Mouse (Mus musculus): ENCODE results near the gene Gpc3. TPM values are rescaled to one million over a fixed set of nuclear protein-coding genes. Genes with fewer than 3 reads are reported as not detected.

Gpc3 gene
- total RNA-seq, 1 experiment, result 61.9 TPM

- in situ Hi-C loops (cut with MboI; ENCODE audit: low sequenced_read_pairs in 2 of 2, unreplicated experiment in 2 of 2), result no loop called here
Observed at GRCm38 (mm10) chrX:52375129-52375528, 238.6 kb downstream of the Gpc3 start.

GRCm38 (mm10) chrX:52374209-52374608 is 239.5 kb downstream of the Gpc3 start:
- Histone ChIP-seq H3K36me3 (ENCODE audit: control insufficient read depth, insufficient read depth, low read length, poor library complexity, severe bottlenecking) (no peaks in the 10 kb centered on the region), H3K4me1 (ENCODE audit: control insufficient read depth in 2 of 2, insufficient read depth in 2 of 2, low read length in 2 of 2, poor library complexity in 1 of 2) (peaks cover 0 to 4% of the 10 kb centered on the region in 2 experiments; a peak in 2 of 4 replicates), H3K27ac (ENCODE audit: insufficient read depth, low read depth, low read length, poor library complexity, severe bottlenecking) (no peak overlapping the region), H3K9me3 (ENCODE audit: control insufficient read depth, insufficient read depth, low read depth, low read length) (no peaks in the 10 kb centered on the region), H3K9ac (ENCODE audit: insufficient read depth, low read depth, low read length, poor library complexity, severe bottlenecking) (peak overlapping the region; percentile 52; the same call in 1 of the 2 replicates), H3K4me3 (ENCODE audit: insufficient read depth in 1 of 2, low read depth in 1 of 2, low read length in 2 of 2, poor library complexity in 1 of 2, severe bottlenecking in 1 of 2) (no peak overlapping the region; a peak in 1 of 4 replicates)
- in situ Hi-C loops (cut with MboI; ENCODE audit: low sequenced_read_pairs in 2 of 2, unreplicated experiment in 2 of 2), result no loop called here
- no peak for TF ChIP-seq MAFK (IDR thresholded peaks at IDR 0.05; ENCODE audit: insufficient read depth, low read depth, low read length)
- no peak for TF ChIP-seq ZC3H11A (IDR thresholded peaks at IDR 0.05; ENCODE audit: borderline replicate concordance, low read depth, low read length)
- no peak for DNase-seq (ENCODE audit: low read depth, low spot score)

More at GRCm38 (mm10) chrX:52375129-52375528, 238.6 kb downstream of the Gpc3 start:
- H3K27ac ChIP-seq (ENCODE audit: insufficient read depth, low read depth, low read length, poor library complexity, severe bottlenecking), result no peak overlapping the region
- no peaks in the 10 kb centered on the region for H3K9me3 ChIP-seq (ENCODE audit: control insufficient read depth, insufficient read depth, low read depth, low read length)
- H3K4me3 ChIP-seq (ENCODE audit: insufficient read depth in 1 of 2, low read depth in 1 of 2, low read length in 2 of 2, poor library complexity in 1 of 2, severe bottlenecking in 1 of 2), result no peak overlapping the region
- no peaks in the 10 kb centered on the region for H3K36me3 ChIP-seq (ENCODE audit: control insufficient read depth, insufficient read depth, low read length, poor library complexity, severe bottlenecking)
- no peak for DNase-seq (ENCODE audit: low read depth, low spot score)
- H3K9ac ChIP-seq (ENCODE audit: insufficient read depth, low read depth, low read length, poor library complexity, severe bottlenecking), result no peak overlapping the region
- TF ChIP-seq HCFC1 (IDR thresholded peaks at IDR 0.05; ENCODE audit: borderline replicate concordance, insufficient read depth, low read length), result no peak
- no peak for TF ChIP-seq ZNF384 (IDR thresholded peaks at IDR 0.05; ENCODE audit: low read depth, low read length)
- TF ChIP-seq CHD2 (IDR thresholded peaks at IDR 0.05; ENCODE audit: low read depth, low read length), result no peak
- no peak for TF ChIP-seq MAFK (IDR thresholded peaks at IDR 0.05; ENCODE audit: insufficient read depth, low read depth, low read length)
- no peak for TF ChIP-seq ZC3H11A (IDR thresholded peaks at IDR 0.05; ENCODE audit: borderline replicate concordance, low read depth, low read length)
- H3K4me1 ChIP-seq (ENCODE audit: control insufficient read depth in 2 of 2, insufficient read depth in 2 of 2, low read length in 2 of 2, poor library complexity in 1 of 2), result peaks cover 0 to 4% of the 10 kb centered on the region in 2 experiments; a peak in 1 of 4 replicates

- Histone ChIP-seq H3K4me1 (ENCODE audit: control insufficient read depth in 2 of 2, insufficient read depth in 2 of 2, low read length in 2 of 2, poor library complexity in 1 of 2) (peaks cover 0 to 4% of the 10 kb centered on the region in 2 experiments; a peak in 2 of 4 replicates), H3K27ac (ENCODE audit: insufficient read depth, low read depth, low read length, poor library complexity, severe bottlenecking) (no peak overlapping the region), H3K4me3 (ENCODE audit: insufficient read depth in 1 of 2, low read depth in 1 of 2, low read length in 2 of 2, poor library complexity in 1 of 2, severe bottlenecking in 1 of 2) (no peak overlapping the region), H3K9me3 (ENCODE audit: control insufficient read depth, insufficient read depth, low read depth, low read length) (no peaks in the 10 kb centered on the region), H3K36me3 (ENCODE audit: control insufficient read depth, insufficient read depth, low read length, poor library complexity, severe bottlenecking) (no peaks in the 10 kb centered on the region), H3K9ac (ENCODE audit: insufficient read depth, low read depth, low read length, poor library complexity, severe bottlenecking) (no peak overlapping the region)
- no peak for DNase-seq (ENCODE audit: low read depth, low spot score)
- in situ Hi-C loops (cut with MboI; ENCODE audit: low sequenced_read_pairs in 2 of 2, unreplicated experiment in 2 of 2), result no loop called here
- no peak for TF ChIP-seq CHD2 (IDR thresholded peaks at IDR 0.05; ENCODE audit: low read depth, low read length)
- no peak for TF ChIP-seq ZC3H11A (IDR thresholded peaks at IDR 0.05; ENCODE audit: borderline replicate concordance, low read depth, low read length)
Observed at GRCm38 (mm10) chrX:52372436-52372835, 241.3 kb downstream of the Gpc3 start.

GRCm38 (mm10) chrX:52369938-52370758 is 243.6 kb downstream of the Gpc3 start:
- Histone ChIP-seq H3K9ac (ENCODE audit: insufficient read depth, low read depth, low read length, poor library complexity, severe bottlenecking) (no peak overlapping the region), H3K27ac (ENCODE audit: insufficient read depth, low read depth, low read length, poor library complexity, severe bottlenecking) (no peak overlapping the region), H3K36me3 (ENCODE audit: control insufficient read depth, insufficient read depth, low read length, poor library complexity, severe bottlenecking) (no peaks in the 10 kb centered on the region), H3K4me3 (ENCODE audit: insufficient read depth in 1 of 2, low read depth in 1 of 2, low read length in 2 of 2, poor library complexity in 1 of 2, severe bottlenecking in 1 of 2) (no peak overlapping the region), H3K4me1 (ENCODE audit: control insufficient read depth in 2 of 2, insufficient read depth in 2 of 2, low read length in 2 of 2, poor library complexity in 1 of 2) (peaks cover 0 to 4% of the 10 kb centered on the region in 2 experiments; a peak in 2 of 4 replicates), H3K9me3 (ENCODE audit: control insufficient read depth, insufficient read depth, low read depth, low read length) (no peaks in the 10 kb centered on the region)
- TF ChIP-seq HCFC1 (IDR thresholded peaks at IDR 0.05; ENCODE audit: borderline replicate concordance, insufficient read depth, low read length) (no peak), ZNF384 (IDR thresholded peaks at IDR 0.05; ENCODE audit: low read depth, low read length) (peak; percentile 87), ZC3H11A (IDR thresholded peaks at IDR 0.05; ENCODE audit: borderline replicate concordance, low read depth, low read length) (peak; percentile 40; the same call in 1 of the 2 replicates)
- no peak for DNase-seq (ENCODE audit: low read depth, low spot score)
- in situ Hi-C loops (cut with MboI; ENCODE audit: low sequenced_read_pairs in 2 of 2, unreplicated experiment in 2 of 2), result no loop called here
